Comparison of ENCODE assay signal across 15 mouse cellular contexts in genomic region chr6:5264793-5265192, GRCm38 (mm10).
"Had no signal": no experiment of that assay in that cellular context is flagged by ENCODE, and none has a peak within 500 bp of the region (broad histone marks: within the 10 kb centered on the region; RNA-seq: fewer than 3 reads in every experiment).

No protein-coding gene starts in this region.

- H3K4me3 ChIP-seq: liver, embryonic 13.5 days; lung, embryonic 15.5 days; megakaryocyte, embryonic 14.5 days; midbrain, embryonic 12.5 days; neural tube, embryonic 12.5 days had no signal

- H3K4me1 ChIP-seq: lung, embryonic 15.5 days; midbrain, embryonic 12.5 days; neural tube, embryonic 12.5 days had no signal

- H3K27me3 ChIP-seq: liver, embryonic 13.5 days; lung, embryonic 15.5 days; megakaryocyte, embryonic 14.5 days; midbrain, embryonic 12.5 days; neural tube, embryonic 12.5 days had no signal

- H3K27ac ChIP-seq: liver, embryonic 13.5 days; lung, embryonic 15.5 days; macrophage; midbrain, embryonic 12.5 days; neural tube, embryonic 12.5 days had no signal

- H3K4me2 ChIP-seq: liver, embryonic 13.5 days; lung, embryonic 15.5 days; midbrain, embryonic 12.5 days; neural tube, embryonic 12.5 days had no signal

- H3K9me3 ChIP-seq: liver, embryonic 13.5 days; lung, embryonic 15.5 days; megakaryocyte, embryonic 14.5 days; midbrain, embryonic 12.5 days; neural tube, embryonic 12.5 days had no signal

- ATAC-seq: lung, postnatal 0 days had no signal

- H3K36me3 ChIP-seq: midbrain, embryonic 12.5 days; neural tube, embryonic 12.5 days had no signal

- H3K9ac ChIP-seq: liver, embryonic 13.5 days; lung, embryonic 15.5 days; midbrain, embryonic 12.5 days; neural tube, embryonic 12.5 days had no signal

- DNase-seq: liver, embryonic 13.5 days; lung, adult 2 months; lung, postnatal 14 days; lung, postnatal 36 days; midbrain, embryonic 14.5 days; right cerebral cortex, postnatal 14 days; thymus, adult 2 months; thymus, postnatal 25 days; thymus, postnatal 4 days had no signal
